Mouse (Mus musculus) frontal cortex, postnatal 10 days (tissue): ENCODE results near the gene Rtl10.
"Not testable (repeated sequence)": the region's sequence is repeated elsewhere in the genome, so short reads cannot be mapped to it uniquely, and the experiment has no call there.

Experiments
- DNase-seq, 2 experiments: peaks; one replicate each; pipeline ENCODE4 v3.0.0; 2022; ENCODE audit warnings: low spot score in 2 of 2, mixed read lengths in 1 of 2

Rtl10 gene

GRCm38 (mm10) chr16:18483839-18484238, 14.9 kb upstream of the Rtl10 start:
- no peak for DNase-seq

GRCm38 (mm10) chr16:18484386-18484785, 14.3 kb upstream of the Rtl10 start:
- DNase-seq = no peak

- DNase-seq = no peak
Measured at GRCm38 (mm10) chr16:18484794-18485435, 13.8 kb upstream of the Rtl10 start.

- DNase-seq = no peak
Measured at GRCm38 (mm10) chr16:18486126-18486525, 12.6 kb upstream of the Rtl10 start.

GRCm38 (mm10) chr16:18490281-18490680, 8.4 kb upstream of the Rtl10 start:
- no peak for DNase-seq

- no peak for DNase-seq
Measured at GRCm38 (mm10) chr16:18490894-18491293, 7.8 kb upstream of the Rtl10 start.

- peak in 1 of 2 experiments; percentile 14 for DNase-seq
Measured at GRCm38 (mm10) chr16:18497865-18498515, 711 bp upstream of the Rtl10 start.

- no peak for DNase-seq
Measured at GRCm38 (mm10) chr16:18498996-18499395, 295 bp downstream of the Rtl10 start.

- no peak for DNase-seq
Measured at GRCm38 (mm10) chr16:18501531-18501930, 2.8 kb downstream of the Rtl10 start.

- no peak for DNase-seq
Measured at GRCm38 (mm10) chr16:18503566-18504342, 5.1 kb downstream of the Rtl10 start.

- DNase-seq = no peak
Measured at GRCm38 (mm10) chr16:18506524-18507199, 8.0 kb downstream of the Rtl10 start.

GRCm38 (mm10) chr16:18507200-18507549, 8.5 kb downstream of the Rtl10 start:
- DNase-seq = no peak

GRCm38 (mm10) chr16:18511741-18512140, 13.0 kb downstream of the Rtl10 start:
- DNase-seq = no peak

- no peak for DNase-seq
Measured at GRCm38 (mm10) chr16:18513508-18513907, 14.8 kb downstream of the Rtl10 start.

GRCm38 (mm10) chr16:18518091-18518490, 19.4 kb downstream of the Rtl10 start:
- DNase-seq = peak; percentile 33 to 40

- no peak for DNase-seq
Measured at GRCm38 (mm10) chr16:18523563-18524245, 25.0 kb downstream of the Rtl10 start.

- DNase-seq = no peak
Measured at GRCm38 (mm10) chr16:18528656-18529055, 30.0 kb downstream of the Rtl10 start.

- not testable (repeated sequence) for DNase-seq
Measured at GRCm38 (mm10) chr16:18533061-18533460, 34.4 kb downstream of the Rtl10 start.

GRCm38 (mm10) chr16:18537407-18537990, 38.8 kb downstream of the Rtl10 start:
- DNase-seq = no peak

- no peak for DNase-seq
Measured at GRCm38 (mm10) chr16:18539281-18539680, 40.6 kb downstream of the Rtl10 start.

GRCm38 (mm10) chr16:18543151-18543829, 44.6 kb downstream of the Rtl10 start:
- no peak for DNase-seq
